Mouse (Mus musculus): Measurements from ENCODE around the gene Stx8.

Stx8 gene

GRCm38 (mm10) chr11:68227837-68228236 is 261.8 kb downstream of the Stx8 start:
- DNase-seq (ENCODE audit: low spot score in 2 of 2): no peak

GRCm38 (mm10) chr11:68228941-68229665 is 263.1 kb downstream of the Stx8 start:
- no peak for DNase-seq (ENCODE audit: low spot score in 2 of 2)

GRCm38 (mm10) chr11:68231558-68231957 is 265.6 kb downstream of the Stx8 start:
- DNase-seq (ENCODE audit: low spot score in 2 of 2): no peak

- no peak for DNase-seq (ENCODE audit: low spot score in 2 of 2)
These were observed 267.5 kb downstream of the Stx8 start for GRCm38 (mm10) chr11:68233469-68233965.

GRCm38 (mm10) chr11:68239756-68240155 is 273.8 kb downstream of the Stx8 start:
- DNase-seq (ENCODE audit: low spot score in 2 of 2): no peak

GRCm38 (mm10) chr11:68244254-68244991 is 278.4 kb downstream of the Stx8 start:
- no peak for DNase-seq (ENCODE audit: low spot score in 2 of 2)

GRCm38 (mm10) chr11:68244992-68245261 is 278.9 kb downstream of the Stx8 start:
- DNase-seq (ENCODE audit: low spot score in 2 of 2): no peak

- no peak for DNase-seq (ENCODE audit: low spot score in 2 of 2)
These were observed 281.9 kb downstream of the Stx8 start for GRCm38 (mm10) chr11:68247897-68248296.

- DNase-seq (ENCODE audit: low spot score in 2 of 2): no peak
These were observed 284.1 kb downstream of the Stx8 start for GRCm38 (mm10) chr11:68250106-68250505.

- no peak for DNase-seq (ENCODE audit: low spot score in 2 of 2)
These were observed 287.5 kb downstream of the Stx8 start for GRCm38 (mm10) chr11:68253531-68253930.
